Mouse (Mus musculus): ENCODE data around the gene Pla2g4a.

DNA sequence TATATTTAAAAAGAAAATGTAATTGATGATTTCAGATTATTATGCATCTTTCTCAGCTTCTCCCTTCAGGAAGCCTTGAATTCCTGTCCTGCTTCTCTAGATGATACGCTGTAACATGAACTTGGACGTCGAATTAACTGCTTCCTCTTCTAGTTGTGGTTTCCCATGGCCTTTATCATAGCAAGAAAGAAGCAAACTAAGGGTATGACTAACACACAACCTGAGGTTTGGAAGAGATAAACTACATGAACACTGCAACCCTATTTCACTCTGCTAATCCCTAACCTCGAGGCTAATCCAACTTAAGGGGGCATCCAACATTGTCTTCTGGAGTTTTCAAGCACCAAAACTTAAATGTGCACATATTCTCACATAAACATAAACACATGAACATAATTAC is 23.3 kb downstream of the Pla2g4a start:
- TF ChIP-seq POLR2A (IDR thresholded peaks at IDR 0.05; ENCODE audit: borderline replicate concordance, extremely low read depth, insufficient read depth, insufficient read length, poor library complexity, severe bottlenecking) (no peak), CTCF (IDR thresholded peaks at IDR 0.05; ENCODE audit: borderline replicate concordance, extremely low read depth, insufficient read depth, insufficient read length) (no peak)

All from brain, embryonic 14.5 days (tissue).